Mouse (Mus musculus) brain, embryonic 14.5 days (tissue): ENCODE results near the gene Slc16a11.

Experiments used
- CTCF ChIP-seq: fragments of 200-500 bp; IDR thresholded peaks from 2 replicates; pipeline ENCODE4 v1.5.1; 2012; ENCODE audit warnings: inconsistent platforms, mild to moderate bottlenecking, moderate library complexity, borderline replicate concordance; ENCODE audit not compliant: insufficient read depth, insufficient read length; ENCODE audit errors: extremely low read depth
- POLR2A ChIP-seq: fragments of 200-500 bp; IDR thresholded peaks from 2 replicates; pipeline ENCODE4 v1.6.1; 2012; ENCODE audit warnings: mild to moderate bottlenecking, inconsistent platforms, borderline replicate concordance; ENCODE audit not compliant: poor library complexity, insufficient read depth, insufficient read length, severe bottlenecking; ENCODE audit errors: extremely low read depth

GRCm38 (mm10) chr11:70214856-70215209 lies 2.3 kb downstream of the Slc16a11 start:
- TF ChIP-seq CTCF (no peak), POLR2A (no peak)
